Mouse (Mus musculus): ENCODE results near the gene Tnfrsf1b. TPM values are rescaled to one million over a fixed set of nuclear protein-coding genes. Genes with fewer than 3 reads are reported as not detected.

The Tnfrsf1b gene
- total RNA-seq, 2 experiments from 2014 or later: 2.3 to 3.7 TPM

DNA sequence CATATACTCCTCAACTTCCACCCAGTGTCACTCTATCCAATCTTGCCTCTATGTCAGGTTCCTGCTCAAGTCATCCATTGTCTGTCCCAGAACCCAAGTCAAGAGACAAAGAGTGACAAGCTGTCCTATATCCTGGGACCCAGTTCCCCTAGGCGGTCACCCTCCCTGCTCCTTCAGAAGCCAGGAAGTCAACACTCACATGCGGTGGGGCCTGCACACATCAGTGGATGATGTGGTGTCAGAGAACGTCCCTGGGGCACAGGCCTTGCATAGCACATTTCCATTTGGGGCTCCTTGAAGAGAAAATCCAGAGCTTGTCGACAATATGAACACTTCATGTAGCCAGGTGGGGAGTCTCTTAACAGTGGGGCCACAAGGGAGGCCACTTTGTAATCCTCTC is 22.1 kb downstream of the Tnfrsf1b start:
- ATAC-seq (replicated peaks; ENCODE audit: low FRiP score, low TSS enrichment, poor library complexity, severe bottlenecking): no peak

DNA sequence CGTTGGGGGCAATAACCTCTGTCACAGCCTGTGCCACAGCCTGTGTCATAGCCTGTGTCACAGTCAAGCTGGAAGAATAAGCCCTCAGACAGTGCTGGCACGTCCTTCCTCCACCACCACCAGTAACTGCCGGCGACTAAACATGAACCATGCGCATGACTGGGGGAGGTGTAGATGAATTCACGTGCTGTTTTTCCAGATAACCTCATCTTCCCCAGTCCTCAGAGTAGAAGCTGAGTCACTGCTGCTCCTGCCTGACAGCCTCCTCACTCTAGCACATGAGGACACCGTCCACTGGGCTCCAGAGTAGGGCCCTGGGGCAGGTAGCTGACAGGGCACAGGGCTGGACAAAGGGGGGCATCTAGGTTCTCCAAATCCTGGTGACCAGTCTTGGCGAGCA is 24.6 kb downstream of the Tnfrsf1b start:
- peak; percentile 94 for ATAC-seq (replicated peaks; ENCODE audit: low FRiP score, low TSS enrichment, poor library complexity, severe bottlenecking)

DNA sequence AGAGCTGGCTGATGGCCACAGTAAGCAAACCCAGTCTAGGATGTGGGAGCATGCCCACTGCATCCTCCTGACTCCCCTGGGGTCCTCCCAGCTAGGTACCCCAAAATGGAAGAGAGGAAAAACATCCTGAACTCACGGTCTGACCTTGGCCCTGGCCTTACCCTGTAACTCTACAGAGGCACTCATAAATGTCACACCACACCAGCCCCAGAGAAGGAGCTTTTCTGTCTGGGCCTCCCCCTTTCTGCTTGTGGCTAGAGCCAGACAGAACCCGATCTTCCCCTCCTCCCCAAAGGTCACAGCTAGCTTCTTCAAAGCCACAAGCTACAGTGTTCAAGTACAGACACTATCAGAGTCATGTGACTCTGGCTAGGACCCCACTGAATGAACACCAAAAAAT is 25.3 kb downstream of the Tnfrsf1b start:
- ATAC-seq (replicated peaks; ENCODE audit: low FRiP score, low TSS enrichment, poor library complexity, severe bottlenecking): no peak; the same call in 1 of the 2 replicates

GRCm38 (mm10) chr4:145220001-145220400 is 26.7 kb downstream of the Tnfrsf1b start:
- no peak for ATAC-seq (replicated peaks; ENCODE audit: low FRiP score, low TSS enrichment, poor library complexity, severe bottlenecking)

- ATAC-seq (replicated peaks; ENCODE audit: low FRiP score, low TSS enrichment, poor library complexity, severe bottlenecking): peak; percentile 29; the same call in 1 of the 2 replicates
Measured at GRCm38 (mm10) chr4:145219240-145219985, 27.3 kb downstream of the Tnfrsf1b start.

DNA sequence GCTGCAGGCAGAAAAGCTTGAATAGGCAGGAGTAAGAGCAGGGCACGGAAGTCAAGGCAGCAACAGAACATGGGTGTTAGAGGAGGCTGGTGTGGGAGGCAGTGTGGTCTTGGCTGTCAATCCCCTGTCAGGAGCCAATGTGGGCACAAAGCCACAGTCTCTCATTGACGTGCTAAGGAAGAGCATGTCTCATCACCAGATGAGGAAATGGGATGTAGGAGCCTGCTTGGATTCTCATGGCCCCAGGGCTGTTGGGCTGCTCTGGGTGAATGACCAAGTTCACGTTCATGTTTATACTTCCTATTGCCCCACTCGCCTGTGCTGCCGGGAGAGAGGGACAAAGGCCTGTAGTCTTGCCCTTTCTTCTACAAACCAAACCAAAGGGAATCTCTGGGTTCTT is 28.8 kb downstream of the Tnfrsf1b start:
- no peak for ATAC-seq (replicated peaks; ENCODE audit: low FRiP score, low TSS enrichment, poor library complexity, severe bottlenecking)

GRCm38 (mm10) chr4:145217046-145217445 is 29.6 kb downstream of the Tnfrsf1b start:
- no peak for ATAC-seq (replicated peaks; ENCODE audit: low FRiP score, low TSS enrichment, poor library complexity, severe bottlenecking)

DNA sequence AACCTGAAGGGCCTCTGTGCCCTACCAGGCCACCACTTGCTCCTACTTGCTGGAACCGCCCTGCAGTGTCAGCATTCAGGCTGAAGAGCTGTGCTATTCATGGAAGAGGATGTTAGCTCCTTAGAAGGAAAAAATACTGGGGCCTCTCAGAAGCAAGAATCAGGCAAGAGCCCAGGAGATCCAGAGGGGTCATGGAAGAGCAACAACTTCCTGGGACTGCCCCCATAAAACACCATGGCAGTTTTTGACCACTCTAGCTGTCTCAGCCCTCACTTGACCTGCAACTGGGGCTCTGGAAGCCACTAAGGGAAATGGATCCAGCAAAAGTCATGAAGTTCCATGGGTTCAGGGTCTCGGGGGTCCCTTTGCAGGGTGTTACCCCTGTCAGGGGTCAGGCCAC is 31.3 kb downstream of the Tnfrsf1b start:
- ATAC-seq (replicated peaks; ENCODE audit: low FRiP score, low TSS enrichment, poor library complexity, severe bottlenecking): no peak

- ATAC-seq (replicated peaks; ENCODE audit: low FRiP score, low TSS enrichment, poor library complexity, severe bottlenecking): no peak
Measured at GRCm38 (mm10) chr4:145214786-145215174, 31.9 kb downstream of the Tnfrsf1b start.

GRCm38 (mm10) chr4:145213999-145214785 is 32.5 kb downstream of the Tnfrsf1b start:
- peak; percentile 95 for ATAC-seq (replicated peaks; ENCODE audit: low FRiP score, low TSS enrichment, poor library complexity, severe bottlenecking)

DNA sequence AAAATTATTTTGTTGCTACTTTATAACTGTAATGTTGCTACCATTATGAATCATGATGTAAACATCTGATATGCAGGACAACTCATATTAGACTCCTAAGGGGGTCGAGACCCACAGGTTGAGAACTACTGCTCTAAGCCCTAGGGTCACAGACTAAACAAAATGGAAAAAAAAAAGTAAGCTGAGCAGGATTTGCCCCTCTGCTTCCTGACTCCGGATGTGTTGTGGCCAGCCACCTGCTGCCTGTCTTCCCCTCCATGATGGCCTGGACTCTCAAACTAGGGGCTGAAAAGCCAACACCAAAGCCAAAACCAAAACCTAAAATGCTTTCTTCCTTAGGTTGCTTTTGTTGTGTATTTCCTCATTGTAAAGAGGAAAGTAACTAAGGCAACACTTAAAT is 35.6 kb downstream of the Tnfrsf1b start:
- no peak for ATAC-seq (replicated peaks; ENCODE audit: low FRiP score, low TSS enrichment, poor library complexity, severe bottlenecking)

DNA sequence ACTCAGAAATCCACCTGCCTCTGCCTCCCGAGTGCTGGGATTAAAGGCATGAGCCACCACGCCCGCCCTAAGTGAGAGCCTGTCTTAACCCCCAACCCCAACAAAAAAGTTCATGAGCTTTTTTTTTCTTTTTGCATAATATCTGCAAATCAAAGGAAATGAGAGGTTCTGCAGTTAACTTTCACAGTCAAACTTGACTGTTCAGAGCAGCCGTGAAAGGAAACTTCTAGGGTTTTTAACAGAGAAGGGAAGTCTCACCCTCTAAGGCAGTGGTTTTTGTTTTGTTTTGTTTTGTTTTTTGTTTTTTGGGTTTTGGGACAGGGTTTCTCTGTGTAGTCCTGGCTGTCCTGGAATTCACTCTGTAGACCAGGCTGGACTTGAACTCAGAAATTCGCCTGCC is 36.1 kb downstream of the Tnfrsf1b start:
- no peak for ATAC-seq (replicated peaks; ENCODE audit: low FRiP score, low TSS enrichment, poor library complexity, severe bottlenecking)

- no peak for ATAC-seq (replicated peaks; ENCODE audit: low FRiP score, low TSS enrichment, poor library complexity, severe bottlenecking)
Measured at GRCm38 (mm10) chr4:145209690-145210088, 37.0 kb downstream of the Tnfrsf1b start.

DNA sequence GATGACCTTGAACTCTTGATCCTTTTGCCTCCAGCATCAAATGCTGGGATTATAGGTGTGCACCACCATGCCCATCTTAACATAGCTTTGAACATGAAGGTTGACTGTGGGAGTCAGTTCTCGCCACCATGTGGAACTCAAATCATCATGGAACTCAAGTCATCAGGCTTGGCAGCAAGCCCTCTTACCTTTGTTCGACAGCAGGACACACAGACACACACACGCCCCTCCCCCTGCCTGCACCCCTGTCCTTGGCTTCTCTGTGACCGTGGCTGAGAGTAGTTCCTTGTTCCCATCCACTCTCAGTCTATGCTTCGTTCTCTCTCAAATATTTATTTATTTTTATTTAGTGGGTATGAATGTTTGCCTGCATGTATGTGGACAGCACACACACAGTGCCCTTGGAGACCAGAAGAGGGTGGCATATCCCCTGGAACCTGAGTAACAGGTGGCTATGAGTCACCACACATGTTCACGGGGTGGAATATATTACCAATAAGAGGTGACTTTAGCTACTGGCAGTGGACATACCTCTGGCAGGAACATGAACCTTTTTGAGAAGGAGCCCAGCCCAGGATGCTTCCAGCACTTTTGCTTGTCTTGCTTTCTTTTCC is 37.5 kb downstream of the Tnfrsf1b start:
- ATAC-seq (replicated peaks; ENCODE audit: low FRiP score, low TSS enrichment, poor library complexity, severe bottlenecking): peak; percentile 36; the same call in 1 of the 2 replicates

DNA sequence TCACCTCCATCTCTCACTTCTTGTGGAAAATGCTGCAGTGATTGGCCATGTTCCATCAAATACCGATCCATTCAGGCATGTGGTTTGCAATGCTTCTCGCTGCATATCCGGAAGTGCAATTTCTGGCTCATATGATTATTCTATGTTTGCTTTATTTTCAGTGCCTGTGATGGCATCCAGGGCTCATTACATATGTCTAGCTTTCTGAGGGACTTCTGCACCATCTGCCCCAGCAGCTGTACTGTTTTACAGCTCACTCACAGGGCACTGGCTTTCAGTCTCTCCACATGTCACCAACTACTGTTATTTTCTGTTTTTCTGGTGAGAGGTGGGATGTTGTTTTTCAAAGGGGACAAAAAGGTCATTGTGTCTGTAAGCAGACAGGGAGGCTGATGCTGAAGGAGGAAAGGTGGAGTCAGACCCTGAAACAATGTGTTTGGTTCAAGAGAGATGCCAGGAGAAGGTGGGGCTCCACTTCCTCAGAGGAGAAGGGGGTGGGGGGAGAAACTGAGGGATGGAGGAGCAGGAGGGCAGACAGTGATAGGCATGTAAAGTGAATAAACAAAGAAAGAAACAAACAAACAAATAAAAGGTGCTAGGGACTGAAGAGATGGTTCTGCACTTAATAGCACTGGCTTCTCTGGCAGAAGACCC is 38.8 kb downstream of the Tnfrsf1b start:
- ATAC-seq (replicated peaks; ENCODE audit: low FRiP score, low TSS enrichment, poor library complexity, severe bottlenecking): no peak

DNA sequence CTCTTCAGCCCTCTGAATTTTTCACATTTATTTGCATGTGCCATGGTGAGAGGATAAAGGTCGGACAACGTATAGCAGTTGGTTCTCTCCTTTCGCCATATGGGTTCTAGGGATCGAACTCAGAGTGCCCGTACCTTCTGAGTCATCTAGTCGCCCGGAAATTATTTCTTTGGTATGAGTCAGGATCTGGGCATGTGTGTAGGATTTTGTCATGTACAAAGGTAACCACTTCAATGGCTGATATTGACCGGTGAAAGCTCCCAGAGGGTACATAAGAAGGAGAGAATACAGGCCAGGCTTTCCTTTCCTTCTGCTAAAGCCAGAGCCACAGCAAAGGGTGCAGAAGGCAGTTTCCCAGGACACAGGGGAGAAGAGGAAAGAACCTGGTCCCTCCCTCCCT is 41.9 kb downstream of the Tnfrsf1b start:
- ATAC-seq (replicated peaks; ENCODE audit: low FRiP score, low TSS enrichment, poor library complexity, severe bottlenecking): no peak

DNA sequence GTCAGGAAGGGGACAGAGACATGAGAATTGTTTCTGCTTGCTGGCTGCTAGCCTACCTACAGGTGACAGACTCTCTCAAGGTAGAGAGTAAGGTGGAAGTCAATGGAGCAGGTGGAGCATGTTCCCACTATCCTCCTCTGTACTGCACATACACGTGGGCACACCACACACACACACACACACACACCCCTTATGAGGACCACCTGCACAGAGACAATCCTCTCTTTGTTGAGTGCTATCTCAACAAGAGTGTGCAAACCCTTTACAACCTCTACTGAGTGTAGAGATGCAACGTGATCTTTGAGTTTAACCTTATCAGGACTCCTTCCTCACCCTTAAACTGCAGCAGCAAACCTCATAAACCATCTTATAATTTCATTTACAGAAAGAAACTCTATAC is 43.4 kb downstream of the Tnfrsf1b start:
- ATAC-seq (replicated peaks; ENCODE audit: low FRiP score, low TSS enrichment, poor library complexity, severe bottlenecking): no peak

DNA sequence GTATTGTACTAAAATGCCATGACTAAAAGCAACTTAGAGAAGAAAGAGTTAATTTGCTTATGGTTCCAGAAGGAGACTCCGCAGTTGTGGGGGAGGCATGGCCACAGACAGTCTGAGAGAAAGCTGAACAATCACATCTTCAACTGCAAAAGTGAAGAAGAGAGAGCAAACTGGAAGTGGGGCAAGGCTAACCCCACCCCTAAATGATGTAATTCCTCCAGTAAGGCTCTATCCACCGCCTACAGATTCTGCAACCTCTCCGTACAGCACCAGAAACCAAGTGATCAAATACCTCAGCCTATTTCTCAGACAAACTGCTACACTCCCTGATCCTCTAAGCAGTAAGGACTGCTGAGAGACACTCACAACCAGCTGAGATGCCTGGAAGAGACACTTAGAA is 45.2 kb downstream of the Tnfrsf1b start:
- ATAC-seq (replicated peaks; ENCODE audit: low FRiP score, low TSS enrichment, poor library complexity, severe bottlenecking): no peak

DNA sequence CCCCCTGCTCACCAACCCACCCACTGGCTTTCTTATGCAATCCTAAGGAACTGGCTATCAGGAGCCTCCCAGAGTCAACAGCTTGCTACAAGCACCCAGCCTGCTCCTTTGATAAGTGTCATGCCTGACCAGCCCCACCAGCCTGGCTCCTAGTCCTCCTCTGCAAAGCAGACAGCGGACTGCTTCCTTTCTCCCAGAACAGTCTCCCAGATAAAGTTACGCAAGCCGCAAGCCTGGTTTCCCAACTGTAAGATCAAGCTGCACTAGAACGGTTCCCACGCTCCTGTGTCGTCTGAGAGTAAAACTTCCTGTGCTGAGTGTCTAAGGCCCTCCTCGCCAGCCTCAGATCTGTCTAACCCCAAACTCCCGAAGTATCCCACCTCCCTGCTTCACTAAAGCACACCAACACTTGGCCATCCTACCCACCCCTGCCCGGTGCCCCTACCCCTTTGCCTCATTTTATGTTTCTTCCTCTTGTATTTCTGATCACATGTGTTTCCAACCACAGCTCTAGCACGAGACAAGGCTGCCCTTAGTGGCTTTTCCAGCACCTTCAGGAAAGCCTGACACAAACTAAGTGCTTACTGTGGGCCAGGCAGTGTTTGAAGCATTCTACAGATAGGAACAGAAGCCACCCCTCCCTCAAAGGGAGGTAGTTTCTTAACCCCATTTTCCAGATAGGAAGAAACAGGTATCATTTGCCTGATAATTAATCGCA is 46.5 kb downstream of the Tnfrsf1b start:
- ATAC-seq (replicated peaks; ENCODE audit: low FRiP score, low TSS enrichment, poor library complexity, severe bottlenecking): peak; percentile 85
